Mouse (Mus musculus): ENCODE measurements around the gene Pcgf3. TPM values are rescaled to one million over a fixed set of nuclear protein-coding genes. Genes with fewer than 3 reads are reported as not detected.

The Pcgf3 gene
- polyA plus RNA-seq, 1 experiment from 2014 or later = 12.7 TPM

GRCm38 (mm10) chr5:108543516-108544291 lies 82.7 kb downstream of the Pcgf3 start:
- WGBS = 62% methylated on average over 7 of the region's 7 CpGs
- Histone ChIP-seq H3K9ac (ENCODE audit: low read depth, low read length) (no peak overlapping the region), H3K4me2 (ENCODE audit: low read depth, low read length) (no peak overlapping the region), H3K27ac (ENCODE audit: low read length) (no peak overlapping the region), H3K27me3 (replicated peaks; ENCODE audit: control insufficient read depth, insufficient read depth, low read length) (no peaks in the 10 kb centered on the region; the same call in 1 of the 2 replicates), H3K4me3 (ENCODE audit: low read length) (no peak overlapping the region), H3K36me3 (ENCODE audit: control insufficient read depth, insufficient read depth, low read length) (no peaks in the 10 kb centered on the region), H3K9me3 (ENCODE audit: control insufficient read depth, low read length) (no peaks in the 10 kb centered on the region), H3K4me1 (ENCODE audit: control insufficient read depth, insufficient read depth, low read length) (no peaks in the 10 kb centered on the region)
- no peak for ATAC-seq

GRCm38 (mm10) chr5:108547636-108548035 lies 86.6 kb downstream of the Pcgf3 start:
- no peak overlapping the region for H3K9ac ChIP-seq (ENCODE audit: low read depth, low read length)
- H3K27me3 ChIP-seq (replicated peaks; ENCODE audit: control insufficient read depth, insufficient read depth, low read length) = peaks cover 24% of the 10 kb centered on the region
- H3K9me3 ChIP-seq (ENCODE audit: control insufficient read depth, low read length) = no peaks in the 10 kb centered on the region
- WGBS = 88% methylated on average over 5 of the region's 5 CpGs
- H3K4me1 ChIP-seq (ENCODE audit: control insufficient read depth, insufficient read depth, low read length) = peaks cover 8% of the 10 kb centered on the region
- H3K27ac ChIP-seq (ENCODE audit: low read length) = no peak overlapping the region
- no peak overlapping the region for H3K4me2 ChIP-seq (ENCODE audit: low read depth, low read length)
- no peaks in the 10 kb centered on the region for H3K36me3 ChIP-seq (ENCODE audit: control insufficient read depth, insufficient read depth, low read length)
- no peak for ATAC-seq
- H3K4me3 ChIP-seq (ENCODE audit: low read length) = no peak overlapping the region

- no peak for ATAC-seq
- 11% methylated on average over 7 of the region's 7 CpGs for WGBS
- Histone ChIP-seq H3K9ac (ENCODE audit: low read depth, low read length) (no peak overlapping the region), H3K4me3 (ENCODE audit: low read length) (peak overlapping the region; percentile 38; the same call in 1 of the 2 replicates), H3K27me3 (replicated peaks; ENCODE audit: control insufficient read depth, insufficient read depth, low read length) (peaks cover 24% of the 10 kb centered on the region), H3K4me1 (ENCODE audit: control insufficient read depth, insufficient read depth, low read length) (peaks cover 8% of the 10 kb centered on the region), H3K4me2 (ENCODE audit: low read depth, low read length) (peak overlapping the region; percentile 63), H3K36me3 (ENCODE audit: control insufficient read depth, insufficient read depth, low read length) (no peaks in the 10 kb centered on the region), H3K9me3 (ENCODE audit: control insufficient read depth, low read length) (no peaks in the 10 kb centered on the region), H3K27ac (ENCODE audit: low read length) (no peak overlapping the region)
These were observed 88.1 kb downstream of the Pcgf3 start for GRCm38 (mm10) chr5:108549137-108549488.

- H3K4me1 ChIP-seq (ENCODE audit: control insufficient read depth, insufficient read depth, low read length) = peaks cover 8% of the 10 kb centered on the region
These were observed 88.6 kb downstream of the Pcgf3 start, which contains the start of gene Cplx1 for GRCm38 (mm10) chr5:108549489-108550206. Gene Cplx1, minus strand, starts transcription at chr5:108550024.

GRCm38 (mm10) chr5:108550207-108550594 lies 89.2 kb downstream of the Pcgf3 start:
- Histone ChIP-seq H3K27me3 (replicated peaks; ENCODE audit: control insufficient read depth, insufficient read depth, low read length) (peaks cover 24% of the 10 kb centered on the region), H3K4me2 (ENCODE audit: low read depth, low read length) (peak overlapping the region; percentile 63), H3K4me3 (ENCODE audit: low read length) (peak overlapping the region; percentile 38), H3K9ac (ENCODE audit: low read depth, low read length) (no peak overlapping the region), H3K4me1 (ENCODE audit: control insufficient read depth, insufficient read depth, low read length) (peaks cover 8% of the 10 kb centered on the region), H3K36me3 (ENCODE audit: control insufficient read depth, insufficient read depth, low read length) (no peaks in the 10 kb centered on the region), H3K27ac (ENCODE audit: low read length) (no peak overlapping the region), H3K9me3 (ENCODE audit: control insufficient read depth, low read length) (no peaks in the 10 kb centered on the region)
- WGBS = under 1% methylated on average over 16 of the region's 16 CpGs
- peak; percentile 5; the same call in 1 of the 2 replicates for ATAC-seq

More at GRCm38 (mm10) chr5:108549489-108550206, 88.6 kb downstream of the Pcgf3 start, which contains the start of gene Cplx1:
- peak; percentile 80 for ATAC-seq
- Histone ChIP-seq H3K9ac (ENCODE audit: low read depth, low read length) (0 out of 2 replicates have a peak within 1 kb of the TSS, but pooled peaks have one; percentile 7), H3K27me3 (replicated peaks; ENCODE audit: control insufficient read depth, insufficient read depth, low read length) (peaks cover 24% of the 10 kb centered on the region), H3K27ac (ENCODE audit: low read length) (no peak within 1 kb of the TSS), H3K9me3 (ENCODE audit: control insufficient read depth, low read length) (no peaks in the 10 kb centered on the region), H3K4me3 (ENCODE audit: low read length) (peak within 1 kb of the TSS; percentile 38), H3K36me3 (ENCODE audit: control insufficient read depth, insufficient read depth, low read length) (no peaks in the 10 kb centered on the region), H3K4me2 (ENCODE audit: low read depth, low read length) (peak within 1 kb of the TSS; percentile 63)
- WGBS = 1% methylated on average over 47 of the region's 56 CpGs

GRCm38 (mm10) chr5:108554041-108554440 lies 93.0 kb downstream of the Pcgf3 start:
- H3K27ac ChIP-seq (ENCODE audit: low read length) = no peak overlapping the region
- peaks cover 24% of the 10 kb centered on the region for H3K27me3 ChIP-seq (replicated peaks; ENCODE audit: control insufficient read depth, insufficient read depth, low read length)
- peaks cover 8% of the 10 kb centered on the region for H3K4me1 ChIP-seq (ENCODE audit: control insufficient read depth, insufficient read depth, low read length)
- ATAC-seq = no peak
- no peaks in the 10 kb centered on the region for H3K36me3 ChIP-seq (ENCODE audit: control insufficient read depth, insufficient read depth, low read length)
- H3K9ac ChIP-seq (ENCODE audit: low read depth, low read length) = no peak overlapping the region
- 74% methylated on average over 1 of the region's 1 CpGs for WGBS
- no peak overlapping the region for H3K4me2 ChIP-seq (ENCODE audit: low read depth, low read length)
- H3K9me3 ChIP-seq (ENCODE audit: control insufficient read depth, low read length) = no peaks in the 10 kb centered on the region
- H3K4me3 ChIP-seq (ENCODE audit: low read length) = no peak overlapping the region

Other genes starting within 250 kb of the Pcgf3 start
- gene Dr1, start 192.3 kb upstream of the Pcgf3 start, polyA plus RNA-seq (2015; fragmentation: Nextera tagmentation; extraction: Ambion mirVana) = 38.6 and 39.3 TPM in 2 replicates
- 7.9 and 8.3 TPM in 2 replicates for gene Pigg, start 148.6 kb upstream of the Pcgf3 start, polyA plus RNA-seq (2015; fragmentation: Nextera tagmentation; extraction: Ambion mirVana)
- gene Gm42517, start 93.3 kb upstream of the Pcgf3 start, polyA plus RNA-seq (2015; fragmentation: Nextera tagmentation; extraction: Ambion mirVana) = 0.07 TPM in 1 of 2 replicates, not detected in the other
- 0.43 and 0.47 TPM in 2 replicates for gene Pde6b, start 72.8 kb upstream of the Pcgf3 start, polyA plus RNA-seq (2015; fragmentation: Nextera tagmentation; extraction: Ambion mirVana)
- gene Atp5k, start 26.8 kb upstream of the Pcgf3 start, polyA plus RNA-seq (2015; fragmentation: Nextera tagmentation; extraction: Ambion mirVana) = 440 and 455 TPM in 2 replicates
- 0.38 and 0.55 TPM in 2 replicates for gene Mfsd7a, start 12.3 kb upstream of the Pcgf3 start, polyA plus RNA-seq (2015; fragmentation: Nextera tagmentation; extraction: Ambion mirVana)
- gene Cplx1, start 88.8 kb downstream of the Pcgf3 start, polyA plus RNA-seq (2015; fragmentation: Nextera tagmentation; extraction: Ambion mirVana) = 2.3 and 2.7 TPM in 2 replicates
- gene Gak, start 168.5 kb downstream of the Pcgf3 start, polyA plus RNA-seq (2015; fragmentation: Nextera tagmentation; extraction: Ambion mirVana) = 75.7 and 85.1 TPM in 2 replicates
- 31.7 and 31.9 TPM in 2 replicates for gene Tmem175, start 168.5 kb downstream of the Pcgf3 start, polyA plus RNA-seq (2015; fragmentation: Nextera tagmentation; extraction: Ambion mirVana)
- 11.3 and 11.9 TPM in 2 replicates for gene Idua, start 199.1 kb downstream of the Pcgf3 start, polyA plus RNA-seq (2015; fragmentation: Nextera tagmentation; extraction: Ambion mirVana)
- gene Dgkq, start 208.4 kb downstream of the Pcgf3 start, polyA plus RNA-seq (2015; fragmentation: Nextera tagmentation; extraction: Ambion mirVana) = 11.3 and 14.0 TPM in 2 replicates
- gene Slc26a1, start 214.3 kb downstream of the Pcgf3 start, polyA plus RNA-seq (2015; fragmentation: Nextera tagmentation; extraction: Ambion mirVana) = 8.0 and 9.7 TPM in 2 replicates
- 8.5 and 9.7 TPM in 2 replicates for gene Fgfrl1, start 231.2 kb downstream of the Pcgf3 start, polyA plus RNA-seq (2015; fragmentation: Nextera tagmentation; extraction: Ambion mirVana)

Measured in intestine, embryonic 16.5 days (tissue).